Mouse (Mus musculus) naive thymus-derived CD4-positive, alpha-beta T cell, adult 2 months (primary cell): ENCODE data around the gene Ly6g6c.

Experiments used
- DNase-seq: peaks from one replicate; pipeline ENCODE4 v3.0.0-alpha.2; 2011; ENCODE audit warnings: low read depth

Ly6g6c gene

GRCm38 (mm10) chr17:35115046-35116019 lies 50.1 kb downstream of the Ly6g6c start, which contains the start of gene Ly6g5b:
TSS of gene Ly6g5b (minus strand) at chr17:35115428.
- peak; percentile 73 for DNase-seq
